Mouse (Mus musculus) forebrain, postnatal 0 days (tissue): ENCODE measurements around the gene Mat2a. TPM values are rescaled to one million over a fixed set of nuclear protein-coding genes. Genes with fewer than 3 reads are reported as not detected.
A peak's percentile ranks its signal among the peaks of the same experiment; 100 is the strongest.
"Not testable (repeated sequence)": the region's sequence is repeated elsewhere in the genome, so short reads cannot be mapped to it uniquely, and the experiment has no call there.

Source experiments
- ATAC-seq: fragments of 200-750 bp; cut with Nextera tagmentation; 2 replicates; pipeline ENCODE4 v1.8.0; 2017; ENCODE audit warnings: mild to moderate bottlenecking, moderate library complexity
- DNase-seq: peaks from one replicate; pipeline ENCODE4 v3.0.0-alpha.2; 2015
- H3K27ac ChIP-seq: fragments of 300-500 bp; sonication (generic); 2 replicates; pipeline ENCODE4 v1.5.1; 2014; ENCODE audit warnings: low read depth, mild to moderate bottlenecking, antibody characterized with exemption, low read length, moderate library complexity, mixed read lengths
- H3K27me3 ChIP-seq: fragments of 300-500 bp; sonication (generic); 2 replicates; pipeline ENCODE4 v1.6.1; 2014; ENCODE audit warnings: mild to moderate bottlenecking, low read length, mixed read lengths; ENCODE audit not compliant: insufficient read depth
- H3K36me3 ChIP-seq: fragments of 300-500 bp; sonication (generic); 2 replicates; pipeline ENCODE4 v1.6.1; 2014; ENCODE audit warnings: mild to moderate bottlenecking, moderate library complexity; ENCODE audit not compliant: insufficient read depth
- H3K4me1 ChIP-seq: fragments of 300-500 bp; sonication (generic); 2 replicates; pipeline ENCODE4 v1.6.1; 2014; ENCODE audit warnings: antibody characterized with exemption; ENCODE audit not compliant: insufficient read depth
- H3K4me2 ChIP-seq: fragments of 300-500 bp; sonication (generic); 2 replicates; pipeline ENCODE4 v1.6.1; 2014; ENCODE audit warnings: low read depth, mild to moderate bottlenecking, moderate library complexity
- H3K4me3 ChIP-seq: fragments of 300-500 bp; sonication (generic); 2 replicates; pipeline ENCODE4 v1.5.1; 2014; ENCODE audit warnings: low read depth, low read length, mixed read lengths
- H3K9ac ChIP-seq: fragments of 300-500 bp; sonication (generic); 2 replicates; pipeline ENCODE4 v1.6.1; 2014; ENCODE audit warnings: mild to moderate bottlenecking
- H3K9me3 ChIP-seq: fragments of 300-500 bp; sonication (generic); 2 replicates; pipeline ENCODE4 v1.6.1; 2016; ENCODE audit warnings: low read length
- CTCF ChIP-seq: sonication (generic); IDR thresholded peaks from 2 replicates; pipeline ENCODE4 v1.5.1; 2016; ENCODE audit warnings: antibody characterized with exemption, control low read depth, low read depth
- WGBS: fragments of 180-500 bp; shearing (Covaris S2); extraction: QIAGEN DNeasy Blood & Tissue Kit; methylation state at CpG from one replicate; pipeline ENCODE4 v1.1.7; 2014; 5-methylcytosine and 5-hydroxymethylcytosine counted together
- polyA plus RNA-seq: library from polyadenylated mRNA; unstranded; fragments of >200 nt; fragmentation: Nextera tagmentation; extraction: Ambion mirVana; gene quantifications from 2 replicates; pipeline ENCODE4 v1.2.1, GENCODE M21; 2015
- total RNA-seq: library from RNA; depleted of rRNA; stranded (reverse); fragments of >200 nt; gene quantifications from 2 replicates; pipeline ENCODE4 v1.2.3, GENCODE M21; 2014

Gene Mat2a
- total and polyA plus RNA-seq, 2 experiments from 2014 or later: 145 to 246 TPM

DNA sequence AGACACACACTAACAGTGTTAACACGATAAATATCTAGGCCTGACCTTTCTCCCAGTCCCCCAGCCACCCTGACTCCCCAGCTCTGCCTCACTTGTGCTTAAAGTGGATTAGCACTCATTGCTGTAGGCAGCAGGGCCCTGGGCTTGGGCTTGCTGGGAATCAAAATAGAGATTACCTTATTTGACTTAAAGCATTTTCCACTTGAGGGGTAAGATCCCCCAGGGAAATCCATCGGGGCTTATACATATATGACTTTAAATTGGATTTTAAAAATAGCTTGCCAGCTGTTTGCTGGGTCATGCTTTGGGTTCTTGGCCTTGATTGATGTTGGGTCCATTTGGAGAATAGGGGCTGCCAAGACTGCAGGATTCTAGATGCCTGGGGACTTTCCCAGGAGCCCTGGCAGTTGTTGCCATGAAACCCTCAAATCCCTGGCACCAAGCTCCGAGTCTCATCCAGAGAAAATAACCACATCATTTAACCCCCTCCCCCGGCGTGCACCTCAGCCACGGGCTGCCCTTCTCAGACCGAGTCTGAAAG is 15.5 kb upstream of the Mat2a start:
- no peak overlapping the region for H3K27ac ChIP-seq
- ATAC-seq: peak; percentile 74
- H3K9me3 ChIP-seq: no peaks in the 10 kb centered on the region
- 42% methylated on average over 7 of the region's 7 CpGs for WGBS
- no peaks in the 10 kb centered on the region for H3K27me3 ChIP-seq
- no peak overlapping the region for H3K4me2 ChIP-seq
- H3K4me1 ChIP-seq: no peaks in the 10 kb centered on the region
- H3K9ac ChIP-seq: no peak overlapping the region
- DNase-seq: peak; percentile 48
- H3K4me3 ChIP-seq: no peak overlapping the region
- H3K36me3 ChIP-seq: no peaks in the 10 kb centered on the region
- TF ChIP-seq CTCF: no peak

DNA sequence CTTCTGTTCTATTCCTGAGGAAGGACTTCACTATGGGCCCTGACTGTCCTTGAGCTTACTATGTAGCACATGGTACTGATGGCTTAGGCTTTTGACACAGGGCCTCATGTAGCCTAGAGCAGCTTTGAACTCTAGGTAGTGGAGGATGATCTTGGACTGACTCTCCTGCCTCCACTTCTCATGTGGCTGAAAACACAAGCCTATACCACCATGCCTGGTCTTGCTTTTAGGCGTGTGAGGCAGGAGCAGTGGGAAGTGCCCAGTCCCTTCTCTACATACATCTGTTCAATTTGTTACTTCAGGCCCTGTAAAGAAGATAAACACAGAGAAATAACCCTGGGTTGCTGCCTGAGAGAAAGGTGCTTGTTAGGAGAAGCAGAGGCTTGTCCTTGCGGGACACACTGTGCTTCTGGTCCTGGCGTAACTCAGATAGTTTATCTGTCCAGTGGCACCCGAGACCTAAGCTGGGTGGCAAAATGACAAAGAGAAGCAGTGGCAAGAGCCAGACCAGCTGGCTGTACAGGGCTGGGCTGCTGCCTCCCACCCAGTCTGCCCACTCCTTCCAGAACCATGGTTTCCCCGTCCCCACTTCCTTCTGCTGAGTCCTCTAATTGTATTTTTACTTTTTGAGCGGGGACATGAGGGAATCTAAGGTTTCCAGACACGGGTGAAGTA is 14.9 kb upstream of the Mat2a start:
- 68% methylated on average over 7 of the region's 7 CpGs for WGBS
- Histone ChIP-seq H3K4me2 (no peak overlapping the region), H3K36me3 (no peaks in the 10 kb centered on the region), H3K4me1 (no peaks in the 10 kb centered on the region), H3K27ac (no peak overlapping the region), H3K9me3 (no peaks in the 10 kb centered on the region), H3K9ac (no peak overlapping the region), H3K27me3 (no peaks in the 10 kb centered on the region), H3K4me3 (no peak overlapping the region)
- TF ChIP-seq CTCF: no peak
- ATAC-seq (peak; percentile 36; the same call in 1 of the 2 replicates), DNase-seq (no peak)

DNA sequence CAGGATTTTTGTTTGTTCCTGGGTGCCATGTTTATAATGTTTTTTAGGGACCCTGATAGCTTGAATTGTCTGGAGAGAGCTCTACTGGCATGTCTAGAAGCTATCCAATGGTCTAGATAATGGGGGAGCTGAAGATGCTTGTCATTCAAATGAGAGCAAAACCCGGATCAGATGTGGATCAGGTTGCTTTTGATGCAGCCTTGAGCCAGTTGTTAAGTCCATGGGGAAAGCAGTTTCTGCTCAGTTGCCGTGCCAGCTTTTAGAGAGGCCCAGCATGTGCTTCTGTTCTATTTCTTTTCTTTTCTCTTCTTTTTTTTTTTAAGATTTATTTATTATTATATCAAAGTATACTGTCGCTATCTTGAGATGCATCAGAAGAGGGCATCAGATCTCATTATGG is 14.2 kb upstream of the Mat2a start:
- no peak for ATAC-seq
- no peak for TF ChIP-seq CTCF
- H3K4me1 ChIP-seq: no peaks in the 10 kb centered on the region
- H3K9ac ChIP-seq: no peak overlapping the region
- no peaks in the 10 kb centered on the region for H3K9me3 ChIP-seq
- no peaks in the 10 kb centered on the region for H3K36me3 ChIP-seq
- 68% methylated on average over 3 of the region's 3 CpGs for WGBS
- H3K4me2 ChIP-seq: no peak overlapping the region
- no peak overlapping the region for H3K4me3 ChIP-seq
- no peak overlapping the region for H3K27ac ChIP-seq
- no peak for DNase-seq
- H3K27me3 ChIP-seq: no peaks in the 10 kb centered on the region

DNA sequence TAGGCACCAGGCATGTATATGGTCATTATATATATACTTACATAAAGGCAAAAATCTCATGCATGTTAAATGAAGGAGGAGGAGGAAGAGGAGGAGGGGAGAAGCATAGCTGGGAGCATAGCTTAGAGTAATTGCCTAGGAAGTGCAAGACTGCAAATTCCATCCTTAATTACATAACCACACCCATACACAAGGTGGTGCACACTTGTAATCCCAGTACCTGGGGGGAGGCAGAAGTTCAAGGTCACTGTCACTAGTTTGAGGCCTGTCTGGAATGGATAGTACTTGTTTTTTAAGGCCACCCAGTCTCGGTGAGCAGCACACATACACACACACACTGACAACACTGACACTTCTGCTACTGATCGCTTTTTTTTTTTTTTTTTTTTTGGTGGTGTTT is 13.0 kb upstream of the Mat2a start:
- Histone ChIP-seq H3K4me1 (no peaks in the 10 kb centered on the region), H3K9ac (no peak overlapping the region), H3K4me2 (no peak overlapping the region), H3K4me3 (no peak overlapping the region), H3K27ac (no peak overlapping the region), H3K27me3 (no peaks in the 10 kb centered on the region), H3K9me3 (no peaks in the 10 kb centered on the region), H3K36me3 (no peaks in the 10 kb centered on the region)
- ATAC-seq (no peak), DNase-seq (no peak)
- 92% methylated on average over 2 of the region's 2 CpGs for WGBS
- TF ChIP-seq CTCF: no peak

DNA sequence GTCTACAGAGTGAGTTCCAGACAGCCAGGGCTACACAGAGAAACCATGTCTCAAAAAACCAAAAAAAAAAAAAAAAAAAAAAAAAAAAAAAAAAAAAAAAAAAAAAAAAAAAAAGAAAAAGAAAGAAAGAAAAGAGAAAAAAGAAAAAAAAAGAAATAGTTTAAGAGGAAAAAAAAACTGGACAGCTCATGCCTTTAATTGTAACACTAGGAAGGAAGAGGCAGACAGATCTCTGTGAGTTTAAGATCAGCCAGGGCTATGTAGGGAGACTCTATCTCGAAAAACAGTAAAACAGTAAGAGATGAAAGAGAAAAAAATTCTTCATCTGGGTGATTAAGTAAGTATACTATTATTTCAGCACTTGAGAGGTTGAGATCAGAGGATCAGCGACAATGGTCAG is 12.4 kb upstream of the Mat2a start:
- H3K4me3 ChIP-seq, H3K4me1 ChIP-seq, H3K27me3 ChIP-seq, H3K9ac ChIP-seq, H3K9me3 ChIP-seq, H3K36me3 ChIP-seq, H3K4me2 ChIP-seq, DNase-seq, ATAC-seq, H3K27ac ChIP-seq: not testable (repeated sequence)
- WGBS: 72% methylated on average over 2 of the region's 2 CpGs

DNA sequence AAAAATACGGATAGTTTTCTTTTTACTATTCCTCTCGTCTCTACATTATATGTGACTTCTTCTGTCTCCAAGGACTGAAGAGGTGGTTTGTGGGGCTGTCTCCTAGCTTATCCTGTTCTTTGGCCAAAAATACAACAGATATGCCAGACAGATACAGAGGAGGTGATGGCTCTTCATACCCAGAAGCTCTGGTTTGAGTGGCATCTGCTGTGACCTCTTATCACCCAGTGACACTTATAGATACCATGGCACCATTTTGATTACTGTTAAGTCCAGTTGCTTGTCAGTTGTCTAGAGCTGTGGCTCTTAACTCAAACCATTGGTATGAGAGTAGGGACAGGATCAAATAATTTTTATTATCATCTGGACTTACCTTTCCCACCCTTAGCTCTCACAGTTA is 8.1 kb upstream of the Mat2a start:
- TF ChIP-seq CTCF: no peak
- Histone ChIP-seq H3K9me3 (no peaks in the 10 kb centered on the region), H3K4me3 (no peak overlapping the region), H3K4me2 (no peak overlapping the region), H3K4me1 (no peaks in the 10 kb centered on the region), H3K27me3 (no peaks in the 10 kb centered on the region), H3K36me3 (no peaks in the 10 kb centered on the region), H3K9ac (no peak overlapping the region), H3K27ac (no peak overlapping the region)
- WGBS: 81% methylated on average over 2 of the region's 2 CpGs
- DNase-seq (no peak), ATAC-seq (no peak)

DNA sequence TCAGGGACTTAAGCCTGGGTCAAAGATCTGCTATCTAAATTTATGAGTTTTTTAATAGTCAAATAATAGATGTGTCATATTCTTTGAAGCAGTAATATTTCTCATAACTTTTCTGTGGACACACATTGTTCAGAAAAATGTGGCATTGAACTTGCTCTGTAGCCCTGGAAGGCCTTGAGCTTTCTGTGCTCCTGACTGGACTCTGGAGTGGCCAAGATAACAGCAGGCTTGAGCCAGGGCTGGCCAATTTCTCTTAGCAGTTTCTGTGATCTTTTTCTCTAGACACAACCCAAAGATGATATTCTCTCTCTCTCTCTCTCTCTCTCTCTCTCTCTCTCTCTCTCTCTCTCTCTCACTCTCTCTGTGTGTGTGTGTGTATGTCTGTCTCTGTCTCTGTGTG is 5.7 kb upstream of the Mat2a start:
- no peak overlapping the region for H3K4me2 ChIP-seq
- no peak overlapping the region for H3K27ac ChIP-seq
- no peak for ATAC-seq
- H3K4me1 ChIP-seq: 0 out of 2 replicates have a peak, but pooled peaks cover 6% of the 10 kb centered on the region
- no peak overlapping the region for H3K4me3 ChIP-seq
- DNase-seq: no peak
- no peaks in the 10 kb centered on the region for H3K27me3 ChIP-seq
- H3K36me3 ChIP-seq: no peaks in the 10 kb centered on the region
- TF ChIP-seq CTCF: no peak
- no peaks in the 10 kb centered on the region for H3K9me3 ChIP-seq
- H3K9ac ChIP-seq: no peak overlapping the region
